Mouse (Mus musculus) thymus, adult 2 months (tissue): ENCODE results near the gene Csmd2.

Experiments used
- CTCF ChIP-seq: fragments of 200-500 bp; IDR thresholded peaks from 2 replicates; pipeline ENCODE4 v1.5.1; 2012; ENCODE audit warnings: mild to moderate bottlenecking, control low read depth, low read length, moderate library complexity, borderline replicate concordance; ENCODE audit not compliant: control insufficient read depth, poor library complexity, insufficient read depth; ENCODE audit errors: extremely low read depth
- POLR2A ChIP-seq: fragments of 200-500 bp; IDR thresholded peaks from 2 replicates; pipeline ENCODE4 v1.6.1; 2012; ENCODE audit warnings: mild to moderate bottlenecking, low read length, control low read depth, moderate library complexity; ENCODE audit not compliant: control insufficient read depth, poor library complexity, insufficient read depth; ENCODE audit errors: extremely low read depth

DNA sequence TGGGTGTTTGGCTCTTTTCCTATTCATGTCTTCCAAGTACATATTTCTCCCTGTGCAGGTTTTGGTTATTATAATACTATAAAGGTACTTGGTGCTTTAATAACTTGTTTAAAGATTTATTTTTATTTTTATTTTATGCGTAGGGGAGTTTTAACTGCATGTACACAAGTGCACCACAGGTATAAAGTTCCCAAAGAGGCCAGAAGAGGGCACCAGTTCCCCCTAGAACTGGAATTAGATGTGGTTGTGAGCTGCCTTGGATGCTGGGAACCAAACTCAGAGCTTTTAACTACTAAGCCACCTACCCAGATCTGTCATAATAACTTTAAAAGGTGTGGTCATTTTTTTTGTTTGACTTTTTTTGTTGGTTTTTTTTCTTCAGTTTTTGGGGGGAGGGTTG is 480.4 kb downstream of the Csmd2 start:
- TF ChIP-seq CTCF: no peak
- TF ChIP-seq POLR2A: no peak
